Mouse (Mus musculus) myocyte (in vitro differentiated cells): ENCODE measurements around the gene Trim11. TPM values are rescaled to one million over a fixed set of nuclear protein-coding genes. Genes with fewer than 3 reads are reported as not detected.

ENCODE experiments used
- H3K27me3 ChIP-seq: one replicate; pipeline ENCODE4 v1.6.1; 2011; ENCODE audit not compliant: control insufficient read depth, insufficient read depth, insufficient read length
- H3K36me3 ChIP-seq: one replicate; pipeline ENCODE4 v1.6.1; 2011; ENCODE audit not compliant: control insufficient read depth, insufficient read depth
- H3K4me2 ChIP-seq: one replicate; pipeline ENCODE4 v1.6.1; 2011; ENCODE audit warnings: low read depth, control low read depth
- H3K4me3 ChIP-seq: one replicate; pipeline ENCODE4 v1.5.1; 2011; ENCODE audit warnings: mild to moderate bottlenecking, control low read depth, moderate library complexity
- H3K79me2 ChIP-seq: one replicate; pipeline ENCODE4 v1.6.1; 2011; ENCODE audit not compliant: control insufficient read depth, insufficient read depth
- H3ac ChIP-seq: one replicate; pipeline ENCODE4 v1.6.1; 2011; ENCODE audit not compliant: control insufficient read depth, insufficient read length
- CEBPB ChIP-seq: IDR thresholded peaks from 2 replicates; pipeline ENCODE4 v1.6.1; 2011; ENCODE audit warnings: mild to moderate bottlenecking, moderate library complexity; ENCODE audit not compliant: poor library complexity, insufficient read depth, severe bottlenecking
- E2F4 ChIP-seq: IDR thresholded peaks from one replicate; pipeline ENCODE4 v1.6.1; 2011; ENCODE audit warnings: mild to moderate bottlenecking, control low read depth, moderate library complexity; ENCODE audit not compliant: insufficient read depth
- MAX ChIP-seq: IDR thresholded peaks from one replicate; pipeline ENCODE4 v1.6.1; 2011; ENCODE audit warnings: low read depth, mild to moderate bottlenecking, control low read depth
- MYOD1 ChIP-seq, 3 experiments: IDR thresholded peaks; one replicate each; pipeline ENCODE4 v1.6.1; 2011; ENCODE audit warnings: control low read depth in 2 of 3, low read depth in 2 of 3, mild to moderate bottlenecking in 2 of 3, moderate library complexity in 1 of 3; ENCODE audit not compliant: insufficient read length in 2 of 3, control insufficient read depth in 1 of 3
- MYOG ChIP-seq, 3 experiments: IDR thresholded peaks; one replicate each; pipeline ENCODE4 v1.6.1; 2011; ENCODE audit warnings: control low read depth in 2 of 3, low read depth in 2 of 3, mild to moderate bottlenecking in 2 of 3; ENCODE audit not compliant: insufficient read length in 2 of 3, control insufficient read depth in 1 of 3, insufficient read depth in 1 of 3
- POLR2A ChIP-seq: IDR thresholded peaks from one replicate; pipeline ENCODE4 v1.6.1; 2011; ENCODE audit warnings: low read depth, mild to moderate bottlenecking, control low read depth, moderate library complexity; ENCODE audit not compliant: insufficient read length
- POLR2AphosphoS2 ChIP-seq: IDR thresholded peaks from one replicate; pipeline ENCODE4 v1.6.1; 2011; ENCODE audit warnings: low read depth, control low read depth; ENCODE audit not compliant: insufficient read length
- REST ChIP-seq: IDR thresholded peaks from one replicate; pipeline ENCODE4 v1.6.1; 2011; ENCODE audit warnings: mild to moderate bottlenecking, control low read depth, moderate library complexity; ENCODE audit not compliant: insufficient read depth, insufficient read length
- SRF ChIP-seq: IDR thresholded peaks from one replicate; pipeline ENCODE4 v1.6.1; 2011; ENCODE audit warnings: low read depth; ENCODE audit not compliant: control insufficient read depth, insufficient read length
- TCF12 ChIP-seq: IDR thresholded peaks from one replicate; pipeline ENCODE4 v1.6.1; 2011; ENCODE audit warnings: mild to moderate bottlenecking, control low read depth; ENCODE audit not compliant: poor library complexity, insufficient read depth, severe bottlenecking
- TCF3 ChIP-seq: IDR thresholded peaks from one replicate; pipeline ENCODE4 v1.6.1; 2011; ENCODE audit warnings: low read depth, control low read depth; ENCODE audit not compliant: insufficient read length
- USF1 ChIP-seq: IDR thresholded peaks from one replicate; pipeline ENCODE4 v1.6.1; 2011; ENCODE audit warnings: low read depth, mild to moderate bottlenecking, control low read depth, moderate library complexity
- polyA plus RNA-seq: library from polyadenylated mRNA; unstranded; fragments of >200 nt; fragmentation: generic; extraction: Trizol; gene quantifications from one replicate; pipeline ENCODE4 v1.2.1, GENCODE M21; 2012; ENCODE audit warnings: missing spikeins

Gene Trim11
- polyA plus RNA-seq, 1 experiment = 19.3 TPM

DNA sequence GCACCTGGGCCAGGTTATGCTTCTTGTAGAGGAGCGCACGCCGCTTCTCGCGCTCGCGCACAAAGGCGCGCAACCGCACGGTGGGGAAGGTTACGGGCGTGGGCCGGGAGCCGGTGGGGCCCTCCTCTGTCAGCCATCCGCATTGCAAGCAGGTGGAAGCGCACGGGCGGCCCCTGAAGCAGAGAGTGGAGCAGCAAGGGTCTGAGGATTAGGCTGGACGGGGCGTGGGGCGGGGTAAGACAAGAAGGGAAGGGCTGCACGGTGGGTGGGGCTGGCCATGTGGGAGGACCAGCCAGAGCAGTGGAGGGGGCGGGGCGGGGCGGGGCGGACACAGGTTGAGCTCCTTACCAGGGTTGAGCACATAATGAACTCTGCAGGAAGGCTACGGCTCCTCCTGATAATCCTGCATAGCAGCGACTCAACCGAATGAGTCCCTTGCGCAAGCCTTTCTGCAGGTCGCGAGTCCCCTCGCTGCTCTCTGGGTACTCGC lies 16.5 kb downstream of the Trim11 start:
- TF ChIP-seq POLR2AphosphoS2 (peak; percentile 40), MAX (no peak)
- Histone ChIP-seq H3K27me3 (peaks cover 17% of the 10 kb centered on the region), H3K36me3 (no peaks in the 10 kb centered on the region), H3ac (no peak overlapping the region), H3K4me3 (no peak overlapping the region), H3K79me2 (no peaks in the 10 kb centered on the region), H3K4me2 (no peak overlapping the region)

- Histone ChIP-seq H3ac (no peak overlapping the region), H3K79me2 (no peaks in the 10 kb centered on the region), H3K4me2 (no peak overlapping the region), H3K27me3 (peaks cover 23% of the 10 kb centered on the region), H3K36me3 (no peaks in the 10 kb centered on the region), H3K4me3 (no peak overlapping the region)
- TF ChIP-seq TCF12 = no peak
- no peak for TF ChIP-seq E2F4
- no peak for TF ChIP-seq POLR2A
- TF ChIP-seq MAX = no peak
- TF ChIP-seq REST = no peak
- no peak for TF ChIP-seq MYOG (IDR thresholded peaks at IDR 0.05; ENCODE audit: control insufficient read depth in 1 of 3, insufficient read depth in 1 of 3, insufficient read length in 2 of 3, low read depth in 2 of 3)
- TF ChIP-seq POLR2AphosphoS2 = no peak
- TF ChIP-seq TCF3 = no peak
- no peak for TF ChIP-seq MYOD1 (IDR thresholded peaks at IDR 0.05; ENCODE audit: control insufficient read depth in 1 of 3, insufficient read length in 2 of 3, low read depth in 2 of 3)
- TF ChIP-seq SRF = no peak
- no peak for TF ChIP-seq CEBPB
- TF ChIP-seq USF1 = no peak
Observed at GRCm38 (mm10) chr11:58995061-58995806, 17.3 kb downstream of the Trim11 start.

- Histone ChIP-seq H3K4me2 (no peak overlapping the region), H3K4me3 (no peak overlapping the region), H3K36me3 (no peaks in the 10 kb centered on the region), H3ac (no peak overlapping the region), H3K79me2 (no peaks in the 10 kb centered on the region), H3K27me3 (peaks cover 29% of the 10 kb centered on the region)
- TF ChIP-seq E2F4 (no peak), MYOG (IDR thresholded peaks at IDR 0.05; ENCODE audit: control insufficient read depth in 1 of 3, insufficient read depth in 1 of 3, insufficient read length in 2 of 3, low read depth in 2 of 3) (no peak), POLR2A (no peak), REST (no peak), TCF12 (no peak), MAX (no peak), TCF3 (no peak), MYOD1 (IDR thresholded peaks at IDR 0.05; ENCODE audit: control insufficient read depth in 1 of 3, insufficient read length in 2 of 3, low read depth in 2 of 3) (no peak), CEBPB (no peak), POLR2AphosphoS2 (no peak), SRF (no peak), USF1 (no peak)
Observed at GRCm38 (mm10) chr11:58995807-58996370, 18.0 kb downstream of the Trim11 start.

- Histone ChIP-seq H3K27me3 (peaks cover 41% of the 10 kb centered on the region), H3K79me2 (no peaks in the 10 kb centered on the region), H3K36me3 (no peaks in the 10 kb centered on the region), H3ac (no peak overlapping the region), H3K4me2 (no peak overlapping the region), H3K4me3 (no peak overlapping the region)
- TF ChIP-seq MAX (no peak), CEBPB (no peak), E2F4 (no peak), MYOG (IDR thresholded peaks at IDR 0.05; ENCODE audit: control insufficient read depth in 1 of 3, insufficient read depth in 1 of 3, insufficient read length in 2 of 3, low read depth in 2 of 3) (no peak), TCF3 (no peak), POLR2AphosphoS2 (no peak), SRF (no peak), REST (no peak), MYOD1 (IDR thresholded peaks at IDR 0.05; ENCODE audit: control insufficient read depth in 1 of 3, insufficient read length in 2 of 3, low read depth in 2 of 3) (no peak), TCF12 (no peak), POLR2A (no peak), USF1 (no peak)
Observed at GRCm38 (mm10) chr11:58997541-58997940, 19.6 kb downstream of the Trim11 start.
